Mouse (Mus musculus) forebrain, postnatal 0 days (tissue): Measurements from ENCODE around the gene Spag9. TPM values are rescaled to one million over a fixed set of nuclear protein-coding genes. Genes with fewer than 3 reads are reported as not detected.
A peak's percentile ranks its signal among the peaks of the same experiment; 100 is the strongest.

Experiments
- ATAC-seq: fragments of 200-750 bp; cut with Nextera tagmentation; 2 replicates; pipeline ENCODE4 v1.8.0; 2017; ENCODE audit warnings: mild to moderate bottlenecking, moderate library complexity
- DNase-seq: peaks from one replicate; pipeline ENCODE4 v3.0.0-alpha.2; 2015
- H3K27ac ChIP-seq: fragments of 300-500 bp; sonication (generic); 2 replicates; pipeline ENCODE4 v1.5.1; 2014; ENCODE audit warnings: low read depth, mild to moderate bottlenecking, antibody characterized with exemption, low read length, moderate library complexity, mixed read lengths
- H3K27me3 ChIP-seq: fragments of 300-500 bp; sonication (generic); 2 replicates; pipeline ENCODE4 v1.6.1; 2014; ENCODE audit warnings: mild to moderate bottlenecking, low read length, mixed read lengths; ENCODE audit not compliant: insufficient read depth
- H3K36me3 ChIP-seq: fragments of 300-500 bp; sonication (generic); 2 replicates; pipeline ENCODE4 v1.6.1; 2014; ENCODE audit warnings: mild to moderate bottlenecking, moderate library complexity; ENCODE audit not compliant: insufficient read depth
- H3K4me1 ChIP-seq: fragments of 300-500 bp; sonication (generic); 2 replicates; pipeline ENCODE4 v1.6.1; 2014; ENCODE audit warnings: antibody characterized with exemption; ENCODE audit not compliant: insufficient read depth
- H3K4me2 ChIP-seq: fragments of 300-500 bp; sonication (generic); 2 replicates; pipeline ENCODE4 v1.6.1; 2014; ENCODE audit warnings: low read depth, mild to moderate bottlenecking, moderate library complexity
- H3K4me3 ChIP-seq: fragments of 300-500 bp; sonication (generic); 2 replicates; pipeline ENCODE4 v1.5.1; 2014; ENCODE audit warnings: low read depth, low read length, mixed read lengths
- H3K9ac ChIP-seq: fragments of 300-500 bp; sonication (generic); 2 replicates; pipeline ENCODE4 v1.6.1; 2014; ENCODE audit warnings: mild to moderate bottlenecking
- H3K9me3 ChIP-seq: fragments of 300-500 bp; sonication (generic); 2 replicates; pipeline ENCODE4 v1.6.1; 2016; ENCODE audit warnings: low read length
- CTCF ChIP-seq: sonication (generic); IDR thresholded peaks from 2 replicates; pipeline ENCODE4 v1.5.1; 2016; ENCODE audit warnings: antibody characterized with exemption, control low read depth, low read depth
- WGBS: fragments of 180-500 bp; shearing (Covaris S2); extraction: QIAGEN DNeasy Blood & Tissue Kit; methylation state at CpG from one replicate; pipeline ENCODE4 v1.1.7; 2014; 5-methylcytosine and 5-hydroxymethylcytosine counted together
- polyA plus RNA-seq: library from polyadenylated mRNA; unstranded; fragments of >200 nt; fragmentation: Nextera tagmentation; extraction: Ambion mirVana; gene quantifications from 2 replicates; pipeline ENCODE4 v1.2.1, GENCODE M21; 2015
- total RNA-seq: library from RNA; depleted of rRNA; stranded (reverse); fragments of >200 nt; gene quantifications from 2 replicates; pipeline ENCODE4 v1.2.3, GENCODE M21; 2014

Gene Spag9
- total and polyA plus RNA-seq, 2 experiments from 2014 or later, result 67.1 to 155 TPM

- Histone ChIP-seq H3K4me1 (0 out of 2 replicates have a peak, but pooled peaks cover 7% of the 10 kb centered on the region), H3K27me3 (no peaks in the 10 kb centered on the region), H3K27ac (peak within 1 kb of the TSS; percentile 81), H3K36me3 (peaks cover 42% of the 10 kb centered on the region), H3K9me3 (no peaks in the 10 kb centered on the region), H3K4me2 (peak within 1 kb of the TSS; percentile 86), H3K4me3 (peak within 1 kb of the TSS; percentile 62), H3K9ac (peak within 1 kb of the TSS; percentile 73)
- 2% methylated on average over 6 of the region's 6 CpGs for WGBS
- DNase-seq (no peak), ATAC-seq (peak; percentile 24)
- TF ChIP-seq CTCF, result no peak
Observed at GRCm38 (mm10) chr11:93956159-93956558, 39.7 kb upstream of the Spag9 start, which contains the start of gene Nme2. Nme2 (minus strand) TSS chr11:93956259.

- Histone ChIP-seq H3K27ac (peak overlapping the region; percentile 81; the same call in 1 of the 2 replicates), H3K9me3 (no peaks in the 10 kb centered on the region), H3K27me3 (no peaks in the 10 kb centered on the region), H3K4me1 (0 out of 2 replicates have a peak, but pooled peaks cover 7% of the 10 kb centered on the region), H3K36me3 (peaks cover 48% of the 10 kb centered on the region), H3K9ac (no peak overlapping the region), H3K4me3 (no peak overlapping the region), H3K4me2 (no peak overlapping the region)
- DNase-seq, result no peak
- WGBS, result 94% methylated on average over 2 of the region's 2 CpGs
- no peak for TF ChIP-seq CTCF
- ATAC-seq, result no peak
Observed at GRCm38 (mm10) chr11:93957031-93957555, 38.8 kb upstream of the Spag9 start.

GRCm38 (mm10) chr11:93957746-93958145 lies 38.1 kb upstream of the Spag9 start:
- WGBS, result 83% methylated on average over 4 of the region's 4 CpGs
- Histone ChIP-seq H3K4me1 (0 out of 2 replicates have a peak, but pooled peaks cover 7% of the 10 kb centered on the region), H3K27ac (0 out of 2 replicates have a peak overlapping the region, but pooled peaks have one; percentile 21), H3K4me3 (no peak overlapping the region), H3K4me2 (no peak overlapping the region), H3K36me3 (peaks cover 50% of the 10 kb centered on the region), H3K9ac (no peak overlapping the region), H3K27me3 (no peaks in the 10 kb centered on the region), H3K9me3 (no peaks in the 10 kb centered on the region)
- ATAC-seq, result no peak
- no peak for TF ChIP-seq CTCF
- no peak for DNase-seq

- H3K4me1 ChIP-seq, result no peaks in the 10 kb centered on the region
- H3K4me2 ChIP-seq, result no peak overlapping the region
- WGBS, result 95% methylated on average over 6 of the region's 6 CpGs
- DNase-seq (no peak), ATAC-seq (no peak)
- no peak overlapping the region for H3K9ac ChIP-seq
- H3K36me3 ChIP-seq, result peaks cover 74% of the 10 kb centered on the region
- H3K4me3 ChIP-seq, result no peak overlapping the region
- no peak overlapping the region for H3K27ac ChIP-seq
- no peaks in the 10 kb centered on the region for H3K9me3 ChIP-seq
- no peak for TF ChIP-seq CTCF
- no peaks in the 10 kb centered on the region for H3K27me3 ChIP-seq
Observed at GRCm38 (mm10) chr11:93961482-93961881, 34.4 kb upstream of the Spag9 start.

- no peaks in the 10 kb centered on the region for H3K9me3 ChIP-seq
- 0 out of 2 replicates have a peak, but pooled peaks cover 4% of the 10 kb centered on the region for H3K4me1 ChIP-seq
- ATAC-seq (no peak), DNase-seq (no peak)
- H3K4me2 ChIP-seq, result no peak overlapping the region
- 72% methylated on average over 4 of the region's 4 CpGs for WGBS
- H3K36me3 ChIP-seq, result peaks cover 71% of the 10 kb centered on the region
- no peaks in the 10 kb centered on the region for H3K27me3 ChIP-seq
- H3K4me3 ChIP-seq, result no peak overlapping the region
- TF ChIP-seq CTCF, result no peak
- no peak overlapping the region for H3K27ac ChIP-seq
- no peak overlapping the region for H3K9ac ChIP-seq
Observed at GRCm38 (mm10) chr11:93963013-93963412, 32.9 kb upstream of the Spag9 start.

GRCm38 (mm10) chr11:93965391-93965790 lies 30.5 kb upstream of the Spag9 start:
- Histone ChIP-seq H3K9me3 (no peaks in the 10 kb centered on the region), H3K27ac (no peak overlapping the region), H3K4me1 (0 out of 2 replicates have a peak, but pooled peaks cover 4% of the 10 kb centered on the region), H3K36me3 (peaks cover 49% of the 10 kb centered on the region), H3K27me3 (no peaks in the 10 kb centered on the region), H3K4me3 (no peak overlapping the region), H3K4me2 (no peak overlapping the region), H3K9ac (no peak overlapping the region)
- no peak for ATAC-seq
- no peak for TF ChIP-seq CTCF
- 95% methylated on average over 6 of the region's 6 CpGs for WGBS
- no peak for DNase-seq

- DNase-seq (peak; percentile 38), ATAC-seq (no peak)
- Histone ChIP-seq H3K27me3 (no peaks in the 10 kb centered on the region), H3K9ac (peak overlapping the region; percentile 68), H3K4me3 (peak overlapping the region; percentile 67), H3K9me3 (no peaks in the 10 kb centered on the region), H3K27ac (peak overlapping the region; percentile 75), H3K36me3 (peaks cover 32% of the 10 kb centered on the region), H3K4me2 (peak overlapping the region; percentile 59), H3K4me1 (0 out of 2 replicates have a peak, but pooled peaks cover 4% of the 10 kb centered on the region)
- 6% methylated on average over 11 of the region's 11 CpGs for WGBS
- TF ChIP-seq CTCF, result no peak
Observed at GRCm38 (mm10) chr11:93967381-93967780, 28.5 kb upstream of the Spag9 start.
